Mouse (Mus musculus) spleen, adult 2 months (tissue): ENCODE measurements at regions not wholly inside any gene's neighbourhood (a gene's known extent, or its start where the extent isn't known, plus 50 kb on each side); places are given as distances from the start of the nearest gene placed in this dataset.

Experiments used
- CTCF ChIP-seq: fragments of 200-500 bp; IDR thresholded peaks from 2 replicates; pipeline ENCODE4 v1.5.1; 2011; ENCODE audit warnings: mild to moderate bottlenecking, inconsistent platforms; ENCODE audit not compliant: insufficient read depth, insufficient read length, insufficient replicate concordance; ENCODE audit errors: extremely low read depth
- POLR2A ChIP-seq: fragments of 200-500 bp; IDR thresholded peaks from 2 replicates; pipeline ENCODE4 v1.6.1; 2011; ENCODE audit warnings: low read depth, low read length, inconsistent platforms

- TF ChIP-seq CTCF (no peak), POLR2A (no peak)
Measured at GRCm38 (mm10) chr13:92963351-92963895, 118.9 kb downstream of the Mtx3 start.
